Mouse (Mus musculus) limb, embryonic 11.5 days (tissue): ENCODE data around the gene Thrap3. TPM values are rescaled to one million over a fixed set of nuclear protein-coding genes. Genes with fewer than 3 reads are reported as not detected.

Experiments
- ATAC-seq: fragments of 200-750 bp; cut with Nextera tagmentation; 2 replicates; pipeline ENCODE4 v1.8.0; 2017; ENCODE audit warnings: low read depth; ENCODE audit not compliant: insufficient number of reproducible peaks, low FRiP score, low TSS enrichment
- DNase-seq: peaks from one replicate; pipeline ENCODE4 v3.0.0-alpha.2; 2015; ENCODE audit warnings: low spot score
- H3K27ac ChIP-seq: fragments of 300-500 bp; sonication (generic); replicated peaks from 2 replicates; pipeline ENCODE4 v1.5.1; 2014; ENCODE audit warnings: low read depth, mild to moderate bottlenecking, low read length
- H3K27me3 ChIP-seq: fragments of 300-500 bp; sonication (generic); 2 replicates; pipeline ENCODE4 v1.6.1; 2014; ENCODE audit warnings: mild to moderate bottlenecking, low read length, mixed read lengths; ENCODE audit not compliant: control insufficient read depth, insufficient read depth
- H3K36me3 ChIP-seq: fragments of 300-500 bp; sonication (generic); 2 replicates; pipeline ENCODE4 v1.6.1; 2014; ENCODE audit warnings: mild to moderate bottlenecking, low read length, moderate library complexity, mixed read lengths; ENCODE audit not compliant: control insufficient read depth, insufficient read depth
- H3K4me1 ChIP-seq: fragments of 300-500 bp; sonication (generic); 2 replicates; pipeline ENCODE4 v1.6.1; 2014; ENCODE audit warnings: low read length, mixed read lengths; ENCODE audit not compliant: control insufficient read depth, insufficient read depth
- H3K4me2 ChIP-seq: fragments of 300-500 bp; sonication (generic); 2 replicates; pipeline ENCODE4 v1.6.1; 2014; ENCODE audit warnings: low read depth, mild to moderate bottlenecking, moderate library complexity; ENCODE audit not compliant: severe bottlenecking
- H3K4me3 ChIP-seq: fragments of 300-500 bp; sonication (generic); 2 replicates; pipeline ENCODE4 v1.5.1; 2014; ENCODE audit warnings: low read depth, low read length
- H3K9ac ChIP-seq: fragments of 300-500 bp; sonication (generic); 2 replicates; pipeline ENCODE4 v1.6.1; 2014; ENCODE audit warnings: mild to moderate bottlenecking, low read length
- H3K9me3 ChIP-seq: fragments of 300-500 bp; sonication (generic); 2 replicates; pipeline ENCODE4 v1.6.1; 2016; ENCODE audit warnings: low read length; ENCODE audit not compliant: control insufficient read depth
- WGBS: fragments of 180-500 bp; shearing (Covaris S2); extraction: QIAGEN DNeasy Blood & Tissue Kit; methylation state at CpG from one replicate; pipeline ENCODE4 v1.1.7; 2014; 5-methylcytosine and 5-hydroxymethylcytosine counted together
- polyA plus RNA-seq: library from polyadenylated mRNA; unstranded; fragments of >200 nt; fragmentation: Nextera tagmentation; extraction: Ambion mirVana; gene quantifications from 2 replicates; pipeline ENCODE4 v1.2.1, GENCODE M21; 2014

Thrap3 gene
- polyA plus RNA-seq, 1 experiment from 2014 or later = 247 TPM

DNA sequence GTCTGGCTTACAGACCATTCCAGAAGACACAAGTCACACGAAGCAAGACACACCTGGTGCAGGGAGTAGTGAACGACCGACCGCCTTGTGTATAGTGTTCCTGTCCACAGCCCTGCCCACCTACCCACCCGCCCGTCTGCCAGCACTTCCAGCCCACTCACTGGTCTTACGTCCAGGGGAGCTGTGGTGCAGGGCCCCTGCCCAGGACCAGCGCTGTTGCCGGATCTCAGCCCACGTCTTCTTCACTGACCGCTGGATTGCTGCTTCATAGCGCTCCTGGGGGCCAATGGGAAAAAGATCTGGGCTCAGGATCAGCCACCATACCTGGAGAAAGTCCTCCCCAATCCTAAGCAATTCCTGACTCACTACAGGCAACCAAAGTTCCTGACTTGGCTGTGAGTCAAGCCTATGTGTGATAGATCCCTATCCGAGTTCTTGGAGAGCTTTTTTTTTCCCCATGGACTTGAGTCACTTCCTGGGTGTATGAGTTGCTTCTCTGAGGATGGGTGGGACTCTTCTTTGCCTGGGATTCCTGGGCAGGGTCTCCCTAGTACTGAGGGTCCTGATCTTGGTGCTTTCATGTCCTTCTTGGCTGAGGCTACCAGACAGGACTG is 37.4 kb upstream of the Thrap3 start:
- 91% methylated on average over 13 of the region's 13 CpGs for WGBS

DNA sequence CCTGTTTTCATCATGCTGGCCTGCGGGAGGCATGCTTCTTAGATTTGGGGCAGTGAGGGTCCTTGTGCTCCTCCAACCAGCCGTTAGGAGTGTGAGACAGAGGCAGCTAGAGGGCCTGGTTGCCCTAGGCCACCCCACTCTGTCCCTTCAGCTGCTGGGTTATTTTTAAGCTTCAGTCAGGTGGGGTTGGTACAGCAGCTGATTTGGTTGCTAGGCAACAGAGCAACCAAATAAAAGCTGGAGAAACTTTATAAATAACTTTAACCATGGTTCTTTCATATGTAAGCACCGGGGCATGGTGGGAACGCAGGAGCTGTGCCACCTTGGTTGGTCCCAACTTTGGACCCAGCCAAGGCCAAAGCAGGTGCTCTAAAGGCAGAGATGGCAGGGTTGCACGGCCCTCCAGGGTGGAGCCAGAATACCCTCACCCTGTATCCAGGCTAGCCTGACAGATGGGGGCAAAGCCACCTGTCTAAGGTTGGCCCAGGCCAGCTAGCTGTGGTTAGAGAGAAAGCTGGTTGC is 35.2 kb upstream of the Thrap3 start:
- no peak overlapping the region for H3K4me2 ChIP-seq
- 79% methylated on average over 5 of the region's 5 CpGs for WGBS
- ATAC-seq (no peak), DNase-seq (no peak)
- H3K4me3 ChIP-seq = no peak overlapping the region
- H3K27ac ChIP-seq = no peak overlapping the region
- H3K4me1 ChIP-seq = no peaks in the 10 kb centered on the region
- H3K27me3 ChIP-seq = no peaks in the 10 kb centered on the region
- no peak overlapping the region for H3K9ac ChIP-seq
- H3K36me3 ChIP-seq = peaks cover 36% of the 10 kb centered on the region
- H3K9me3 ChIP-seq = no peaks in the 10 kb centered on the region

More for the DNA sequence above, 37.4 kb upstream of the Thrap3 start:
- Histone ChIP-seq H3K9ac (no peak overlapping the region), H3K4me2 (no peak overlapping the region), H3K4me1 (no peaks in the 10 kb centered on the region), H3K4me3 (no peak overlapping the region), H3K27me3 (no peaks in the 10 kb centered on the region), H3K36me3 (peaks cover 22% of the 10 kb centered on the region; the same call in 1 of the 2 replicates), H3K27ac (no peak overlapping the region), H3K9me3 (no peaks in the 10 kb centered on the region)
- ATAC-seq = no peak
- DNase-seq = no peak

DNA sequence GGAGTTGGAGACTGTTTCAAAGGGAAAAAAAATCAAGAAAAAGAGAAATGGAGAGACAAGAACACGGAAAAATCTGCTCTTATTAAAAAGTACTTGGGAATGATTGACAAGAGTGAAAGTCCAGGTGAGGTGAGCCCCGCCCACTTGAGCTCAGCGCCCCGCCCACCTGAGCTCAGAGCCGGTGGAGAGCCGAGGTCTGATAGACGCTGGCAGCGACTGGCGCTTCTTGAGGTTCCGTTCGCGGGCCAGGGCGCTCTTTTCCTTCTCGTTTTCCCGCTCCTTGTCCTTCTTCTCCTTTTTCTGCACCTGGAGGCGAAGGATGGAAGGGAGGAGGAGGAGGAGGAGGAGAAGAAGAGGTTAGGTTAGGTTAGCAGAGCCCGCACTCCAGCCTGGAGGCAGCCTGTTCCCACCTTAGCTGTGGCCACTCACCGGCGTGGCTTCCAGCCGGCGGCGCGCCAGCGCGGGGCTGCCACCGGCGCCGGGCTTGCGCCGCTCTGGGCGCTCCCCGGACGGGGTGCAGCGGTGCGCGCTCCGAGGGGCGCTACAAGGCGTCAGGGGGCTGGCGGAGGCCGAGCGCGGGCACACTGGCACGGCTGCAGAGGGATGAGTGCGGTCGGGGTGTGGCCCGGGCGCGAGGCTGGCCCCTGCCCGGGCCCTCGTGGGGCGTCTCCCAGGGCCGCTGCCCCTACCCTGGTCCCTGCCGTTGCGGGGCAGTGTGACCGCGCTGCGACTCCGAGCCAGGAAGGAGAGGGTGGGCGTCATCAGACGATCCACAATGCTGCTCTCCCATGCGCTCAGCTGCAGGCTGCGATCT is 34.1 kb upstream of the Thrap3 start:
- H3K36me3 ChIP-seq = peaks cover 39% of the 10 kb centered on the region
- peak; percentile 27 for DNase-seq
- no peaks in the 10 kb centered on the region for H3K27me3 ChIP-seq
- H3K9ac ChIP-seq = no peak overlapping the region
- ATAC-seq = no peak
- H3K27ac ChIP-seq = no peak overlapping the region
- 37% methylated on average over 62 of the region's 63 CpGs for WGBS
- H3K4me3 ChIP-seq = no peak overlapping the region
- no peak overlapping the region for H3K4me2 ChIP-seq
- H3K4me1 ChIP-seq = no peaks in the 10 kb centered on the region
- H3K9me3 ChIP-seq = no peaks in the 10 kb centered on the region

DNA sequence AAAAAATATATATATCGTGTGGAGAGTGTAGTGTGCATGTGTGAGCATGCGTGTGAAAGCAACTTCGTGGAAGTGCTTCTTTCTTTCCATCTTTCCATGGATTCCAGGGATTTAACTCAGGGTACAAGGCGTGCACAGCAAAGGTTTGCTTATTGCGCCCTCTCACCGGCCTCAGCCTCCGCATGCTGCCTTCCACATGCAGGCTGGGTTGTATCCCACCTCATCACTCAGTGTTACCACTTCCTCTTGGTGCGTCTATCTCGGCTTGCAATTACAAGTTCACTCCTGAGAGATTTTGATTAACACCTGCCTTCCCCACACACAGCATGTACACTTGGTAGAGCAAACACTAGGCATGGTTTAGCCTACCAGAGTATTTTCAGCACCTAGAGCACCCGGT is 32.6 kb upstream of the Thrap3 start:
- Histone ChIP-seq H3K27me3 (no peaks in the 10 kb centered on the region), H3K9ac (no peak overlapping the region), H3K9me3 (no peaks in the 10 kb centered on the region), H3K4me3 (no peak overlapping the region), H3K27ac (no peak overlapping the region), H3K36me3 (peaks cover 37% of the 10 kb centered on the region), H3K4me2 (no peak overlapping the region), H3K4me1 (no peaks in the 10 kb centered on the region)
- ATAC-seq (no peak), DNase-seq (no peak)
- 91% methylated on average over 10 of the region's 10 CpGs for WGBS

DNA sequence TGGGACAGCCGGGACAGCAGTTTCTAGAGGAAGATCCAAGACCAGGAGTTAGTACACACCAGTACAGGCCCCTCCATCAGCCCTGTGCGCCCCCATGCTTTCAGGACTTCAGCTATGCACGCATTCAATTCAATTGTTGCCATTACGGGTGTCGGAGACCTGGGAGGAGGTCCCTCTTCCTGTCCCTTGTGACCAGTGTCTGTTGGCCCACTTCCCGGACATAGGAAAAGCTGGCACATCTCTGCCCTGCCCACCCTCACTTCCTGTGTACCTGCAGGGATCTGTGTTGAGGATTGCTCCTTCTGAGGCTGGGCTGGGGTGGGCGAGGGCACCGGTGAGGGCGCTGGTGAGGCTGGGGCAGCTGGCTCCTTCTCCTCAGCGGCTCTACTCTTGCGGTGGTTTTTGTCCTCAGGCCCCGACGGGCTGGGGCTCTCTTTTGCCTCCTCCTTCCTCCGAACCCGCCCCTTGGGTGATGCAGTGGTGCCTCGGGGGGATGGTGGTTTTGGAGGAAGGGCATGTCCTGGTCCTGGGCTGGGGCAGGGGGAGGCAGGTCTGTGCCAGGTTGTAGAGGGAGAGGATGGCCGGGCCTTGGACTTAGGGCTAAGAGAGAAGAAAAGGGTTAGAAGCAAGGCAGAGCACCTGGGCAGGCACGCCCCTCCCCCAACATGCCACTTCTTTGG is 32.1 kb upstream of the Thrap3 start:
- Histone ChIP-seq H3K9ac (no peak overlapping the region), H3K27ac (no peak overlapping the region), H3K27me3 (no peaks in the 10 kb centered on the region), H3K36me3 (peaks cover 37% of the 10 kb centered on the region), H3K4me1 (no peaks in the 10 kb centered on the region), H3K4me2 (no peak overlapping the region), H3K9me3 (no peaks in the 10 kb centered on the region), H3K4me3 (no peak overlapping the region)
- no peak for DNase-seq
- WGBS = 93% methylated on average over 18 of the region's 18 CpGs
- ATAC-seq = no peak

DNA sequence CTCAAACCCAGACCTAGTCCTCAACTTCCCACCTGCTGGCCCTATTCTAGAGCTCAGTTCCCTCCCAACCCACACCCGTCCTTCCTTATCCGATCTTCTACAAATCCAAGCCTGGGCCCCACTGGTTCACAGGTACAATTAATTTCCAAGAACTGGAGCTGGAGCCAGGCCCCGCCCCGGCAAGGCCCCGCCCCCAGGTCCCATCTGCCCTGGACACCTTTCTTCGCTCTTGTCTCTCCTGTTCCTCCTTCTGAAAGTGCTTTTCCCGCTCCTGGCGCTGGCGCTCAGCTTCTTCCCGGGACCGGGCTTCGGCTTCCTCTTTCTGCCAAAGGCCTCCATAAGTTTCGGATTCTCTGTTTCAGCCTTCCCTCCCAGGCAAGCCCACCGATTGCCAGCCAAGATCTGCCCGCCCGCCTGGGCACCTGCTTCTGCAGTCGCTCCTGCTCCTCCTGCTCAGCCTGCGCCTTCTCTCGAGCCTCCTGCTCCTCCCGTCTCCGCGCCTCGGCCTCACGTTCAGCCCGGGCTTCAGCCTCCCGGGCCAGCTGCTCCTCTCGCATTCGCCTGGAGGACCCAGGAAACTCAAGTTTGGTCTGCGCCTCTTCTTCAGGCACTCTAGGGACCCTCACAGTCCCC is 31.2 kb upstream of the Thrap3 start:
- no peaks in the 10 kb centered on the region for H3K9me3 ChIP-seq
- H3K27ac ChIP-seq = no peak overlapping the region
- no peaks in the 10 kb centered on the region for H3K27me3 ChIP-seq
- 91% methylated on average over 29 of the region's 29 CpGs for WGBS
- no peak overlapping the region for H3K4me2 ChIP-seq
- DNase-seq (no peak), ATAC-seq (no peak)
- H3K4me1 ChIP-seq = no peaks in the 10 kb centered on the region
- H3K4me3 ChIP-seq = no peak overlapping the region
- H3K9ac ChIP-seq = no peak overlapping the region
- H3K36me3 ChIP-seq = peaks cover 37% of the 10 kb centered on the region

DNA sequence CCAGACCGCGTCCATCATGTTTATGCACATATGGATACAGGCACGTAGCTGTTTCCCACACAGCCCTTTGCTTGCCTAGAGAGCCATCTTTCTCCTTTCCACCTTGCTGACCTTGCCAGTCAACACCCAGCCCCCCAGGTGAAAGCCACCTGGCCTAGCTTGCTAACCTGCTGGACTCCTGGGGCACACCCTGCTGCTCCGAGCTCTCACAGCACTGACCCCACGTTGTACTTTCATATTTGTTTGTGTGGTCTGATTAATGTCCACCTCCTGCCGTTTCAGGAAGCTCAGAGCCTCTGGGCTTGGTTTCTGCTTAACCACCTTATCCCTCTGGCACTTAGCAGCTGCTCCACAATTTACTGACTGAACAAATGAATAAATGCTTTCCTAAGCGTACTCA is 27.3 kb upstream of the Thrap3 start:
- Histone ChIP-seq H3K27ac (no peak overlapping the region), H3K36me3 (peaks cover 23% of the 10 kb centered on the region), H3K4me3 (no peak overlapping the region), H3K4me2 (no peak overlapping the region), H3K9ac (no peak overlapping the region), H3K27me3 (no peaks in the 10 kb centered on the region), H3K9me3 (no peaks in the 10 kb centered on the region), H3K4me1 (peaks cover 2% of the 10 kb centered on the region; the same call in 1 of the 2 replicates)
- DNase-seq (no peak), ATAC-seq (no peak)
- 66% methylated on average over 7 of the region's 7 CpGs for WGBS

DNA sequence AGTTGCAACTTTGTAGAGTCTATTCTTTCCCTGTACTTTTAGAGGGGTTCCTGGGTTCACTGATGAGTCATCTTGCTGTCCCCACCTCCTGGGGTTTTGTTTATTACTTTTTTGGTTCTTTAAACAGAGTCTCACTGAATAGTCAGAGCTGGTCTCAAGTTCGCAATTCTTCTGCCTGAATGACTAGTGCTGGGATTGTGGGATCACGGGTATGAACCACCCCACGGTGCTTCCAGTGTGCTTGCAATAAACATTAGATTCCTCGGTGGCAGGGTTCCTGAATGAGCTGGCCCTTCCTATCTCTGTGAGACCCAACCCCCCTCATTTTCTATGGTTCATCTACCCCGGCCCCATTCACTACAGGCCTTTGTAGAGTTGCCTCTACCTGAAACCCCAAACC is 25.6 kb upstream of the Thrap3 start:
- no peaks in the 10 kb centered on the region for H3K27me3 ChIP-seq
- peaks cover 12% of the 10 kb centered on the region for H3K36me3 ChIP-seq
- peaks cover 2% of the 10 kb centered on the region; the same call in 1 of the 2 replicates for H3K4me1 ChIP-seq
- no peak for ATAC-seq
- no peaks in the 10 kb centered on the region for H3K9me3 ChIP-seq
- no peak overlapping the region for H3K9ac ChIP-seq
- no peak overlapping the region for H3K4me3 ChIP-seq
- 48% methylated on average over 5 of the region's 5 CpGs for WGBS
- H3K4me2 ChIP-seq = no peak overlapping the region
- DNase-seq = no peak
- no peak overlapping the region for H3K27ac ChIP-seq
